Mouse (Mus musculus): ENCODE data around the gene 1500015O10Rik. TPM values are rescaled to one million over a fixed set of nuclear protein-coding genes. Genes with fewer than 3 reads are reported as not detected.

The 1500015O10Rik gene
- polyA plus RNA-seq, 1 experiment from 2014 or later = 0.77 TPM

DNA sequence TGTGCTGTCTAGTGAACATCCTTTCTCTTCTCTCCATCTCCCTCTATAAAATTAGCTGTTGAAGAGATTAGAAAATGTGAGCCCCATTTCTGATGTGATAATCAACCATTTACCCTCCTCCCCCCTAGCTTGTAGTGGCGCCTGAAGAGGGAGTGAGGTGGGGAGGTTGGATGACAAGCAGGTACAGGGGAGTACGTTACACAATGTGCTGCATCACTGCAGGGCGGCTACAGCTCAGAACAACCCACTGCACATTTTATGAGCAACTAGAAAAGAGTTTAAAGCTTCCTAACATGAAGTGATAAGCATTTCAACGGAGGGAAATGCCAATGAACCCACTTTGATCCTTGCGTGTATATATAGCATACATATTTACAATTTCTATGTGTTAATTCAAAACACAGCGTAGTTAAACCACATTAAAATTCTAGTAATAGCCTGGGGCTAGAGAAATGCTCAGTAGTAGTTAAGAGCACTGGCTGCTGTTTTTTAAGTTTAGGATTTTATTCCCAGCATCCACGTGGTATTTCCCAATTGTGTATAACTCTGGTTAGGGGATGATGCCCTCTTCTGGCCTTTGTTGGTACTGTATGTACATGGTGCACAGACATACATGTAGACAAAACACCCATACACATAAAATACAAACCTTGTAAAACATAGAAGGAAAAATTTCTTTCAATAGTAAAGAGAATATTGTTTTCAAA is 7.6 kb downstream of the 1500015O10Rik start:
- H3K4me3 ChIP-seq (replicated peaks) = no peak overlapping the region
- WGBS (ENCODE audit: insufficient replicate concordance) = 65% methylated on average over 7 of the region's 7 CpGs
- H3K9ac ChIP-seq = no peak overlapping the region
- H3K4me1 ChIP-seq (replicated peaks) = no peaks in the 10 kb centered on the region
- no peak overlapping the region for H3K27ac ChIP-seq
- no peaks in the 10 kb centered on the region for H3K36me3 ChIP-seq
- no peaks in the 10 kb centered on the region for H3K9me3 ChIP-seq (replicated peaks)
- H3K27me3 ChIP-seq = no peaks in the 10 kb centered on the region
- H3K4me2 ChIP-seq = no peak overlapping the region
- DNase-seq (no peak), ATAC-seq (ENCODE audit: low read depth) (no peak)

DNA sequence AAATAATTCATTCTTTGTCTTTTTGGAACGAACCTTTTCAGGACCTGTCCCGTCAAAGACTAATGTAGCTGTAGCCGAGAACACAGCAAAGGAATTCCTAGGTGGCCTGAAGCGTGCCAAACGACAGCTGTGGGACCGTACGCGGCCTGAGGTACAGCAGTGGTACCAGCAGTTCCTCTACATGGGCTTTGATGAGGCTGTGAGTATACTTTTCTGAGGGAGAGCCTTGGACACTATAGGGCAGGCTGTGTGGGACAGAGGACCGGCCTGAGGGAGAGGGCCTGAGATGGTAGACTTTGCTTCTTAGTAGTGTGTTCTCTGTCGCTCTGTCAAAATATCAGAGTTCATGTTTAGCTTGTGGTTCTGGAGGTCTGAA is 8.1 kb downstream of the 1500015O10Rik start:
- no peaks in the 10 kb centered on the region for H3K9me3 ChIP-seq (replicated peaks)
- no peaks in the 10 kb centered on the region for H3K36me3 ChIP-seq
- no peak overlapping the region for H3K9ac ChIP-seq
- no peaks in the 10 kb centered on the region for H3K27me3 ChIP-seq
- no peak overlapping the region for H3K4me2 ChIP-seq
- no peak overlapping the region for H3K27ac ChIP-seq
- ATAC-seq (ENCODE audit: low read depth) = no peak
- 79% methylated on average over 10 of the region's 10 CpGs for WGBS (ENCODE audit: insufficient replicate concordance)
- H3K4me3 ChIP-seq (replicated peaks) = no peak overlapping the region
- DNase-seq = no peak
- no peaks in the 10 kb centered on the region for H3K4me1 ChIP-seq (replicated peaks)

DNA sequence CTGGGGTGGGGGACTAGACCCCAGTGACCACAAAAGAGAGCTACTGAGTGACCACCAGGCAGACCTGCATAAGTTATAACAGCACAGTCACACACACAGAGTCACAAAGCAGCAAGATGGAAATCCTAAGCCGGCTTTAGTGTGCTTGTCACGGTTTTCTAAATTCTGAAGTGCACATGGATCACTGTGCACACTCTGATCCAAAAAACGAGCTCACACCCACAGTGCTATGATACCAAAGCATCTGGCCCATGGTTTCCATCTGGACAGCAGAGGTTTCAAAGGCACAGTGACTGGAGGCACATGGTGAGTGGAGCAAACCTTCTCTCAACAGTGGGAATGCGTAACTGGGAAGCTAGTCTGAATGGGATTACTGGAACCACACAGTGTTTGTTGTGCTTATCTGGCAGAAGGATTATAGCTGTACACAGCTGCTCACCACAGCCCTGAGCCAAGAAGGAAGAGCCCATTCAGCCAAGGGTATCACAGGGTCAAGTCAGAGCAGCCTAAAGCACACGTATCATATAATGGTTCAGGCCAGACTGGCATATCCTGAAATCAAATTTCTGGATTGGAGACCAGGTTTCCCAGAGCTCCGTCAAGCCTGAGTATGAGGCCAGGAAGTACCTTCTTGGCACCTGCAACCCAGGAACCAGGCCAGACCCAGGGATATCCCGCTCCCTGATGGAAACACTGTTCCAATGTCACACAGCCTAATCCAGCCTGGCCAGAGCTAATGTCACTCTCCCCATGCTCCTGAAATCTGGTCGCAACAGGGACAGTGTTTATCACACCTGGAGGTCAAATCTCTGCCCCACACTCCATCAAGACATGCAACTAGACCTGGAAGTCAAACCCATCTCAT is 24.3 kb downstream of the 1500015O10Rik start:
- 83% methylated on average over 8 of the region's 8 CpGs for WGBS (ENCODE audit: insufficient replicate concordance)

DNA sequence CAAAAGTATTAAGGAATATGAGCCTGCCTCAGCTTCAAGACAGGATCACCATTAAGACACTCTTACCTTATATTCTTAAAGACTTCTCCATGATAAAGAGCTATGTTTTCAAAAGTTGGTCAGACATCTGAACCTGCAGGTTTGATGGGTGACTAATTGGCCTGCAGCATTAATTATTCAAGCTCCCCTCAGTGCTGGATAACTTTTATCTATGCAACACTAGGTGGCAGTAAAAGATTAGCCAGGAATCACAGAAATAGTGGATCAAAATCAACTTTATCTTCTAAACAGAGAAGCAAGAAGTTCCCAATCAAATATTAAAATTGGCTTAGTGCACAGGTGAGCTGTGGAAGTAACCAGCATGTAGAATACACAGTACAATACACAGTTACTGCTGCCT is 29.7 kb downstream of the 1500015O10Rik start:
- H3K9ac ChIP-seq = no peak overlapping the region
- no peaks in the 10 kb centered on the region for H3K9me3 ChIP-seq (replicated peaks)
- H3K27me3 ChIP-seq = no peaks in the 10 kb centered on the region
- H3K4me2 ChIP-seq = no peak overlapping the region
- no peaks in the 10 kb centered on the region for H3K4me1 ChIP-seq (replicated peaks)
- ATAC-seq (ENCODE audit: low read depth) (no peak), DNase-seq (no peak)
- peaks cover 36% of the 10 kb centered on the region for H3K36me3 ChIP-seq
- no peak overlapping the region for H3K4me3 ChIP-seq (replicated peaks)
- H3K27ac ChIP-seq = no peak overlapping the region

More for the DNA sequence above, 24.3 kb downstream of the 1500015O10Rik start:
- ATAC-seq (ENCODE audit: low read depth) (no peak), DNase-seq (no peak)
- Histone ChIP-seq H3K9ac (no peak overlapping the region), H3K4me2 (no peak overlapping the region), H3K9me3 (replicated peaks) (no peaks in the 10 kb centered on the region), H3K27me3 (no peaks in the 10 kb centered on the region), H3K4me1 (replicated peaks) (no peaks in the 10 kb centered on the region), H3K4me3 (replicated peaks) (no peak overlapping the region), H3K36me3 (peaks cover 49% of the 10 kb centered on the region), H3K27ac (no peak overlapping the region)

DNA sequence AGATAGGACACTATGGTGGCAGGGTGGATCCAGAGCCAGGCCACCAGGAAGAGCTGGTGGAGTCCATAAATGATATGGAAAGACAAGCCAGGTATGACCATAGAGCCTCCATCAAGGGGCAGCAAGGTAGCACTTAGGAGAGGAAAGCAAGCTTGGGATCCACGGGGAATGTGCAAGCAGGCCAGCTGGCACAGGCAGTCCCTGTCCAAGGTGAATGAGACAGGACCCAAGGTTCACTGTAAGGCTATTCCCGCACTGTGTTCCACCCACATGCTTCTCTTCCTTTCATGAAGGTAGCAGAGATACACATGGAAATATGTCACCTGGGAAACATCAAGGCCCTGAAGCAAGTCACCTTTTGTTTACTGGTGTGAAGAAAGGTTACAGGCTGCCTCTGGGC is 34.1 kb downstream of the 1500015O10Rik start:
- Histone ChIP-seq H3K9ac (no peak overlapping the region), H3K4me3 (replicated peaks) (no peak overlapping the region), H3K4me2 (no peak overlapping the region), H3K27me3 (no peaks in the 10 kb centered on the region), H3K4me1 (replicated peaks) (no peaks in the 10 kb centered on the region), H3K9me3 (replicated peaks) (no peaks in the 10 kb centered on the region), H3K36me3 (peaks cover 46% of the 10 kb centered on the region), H3K27ac (no peak overlapping the region)
- ATAC-seq (ENCODE audit: low read depth) (no peak), DNase-seq (no peak)
- WGBS (ENCODE audit: insufficient replicate concordance) = 80% methylated on average over 2 of the region's 2 CpGs

DNA sequence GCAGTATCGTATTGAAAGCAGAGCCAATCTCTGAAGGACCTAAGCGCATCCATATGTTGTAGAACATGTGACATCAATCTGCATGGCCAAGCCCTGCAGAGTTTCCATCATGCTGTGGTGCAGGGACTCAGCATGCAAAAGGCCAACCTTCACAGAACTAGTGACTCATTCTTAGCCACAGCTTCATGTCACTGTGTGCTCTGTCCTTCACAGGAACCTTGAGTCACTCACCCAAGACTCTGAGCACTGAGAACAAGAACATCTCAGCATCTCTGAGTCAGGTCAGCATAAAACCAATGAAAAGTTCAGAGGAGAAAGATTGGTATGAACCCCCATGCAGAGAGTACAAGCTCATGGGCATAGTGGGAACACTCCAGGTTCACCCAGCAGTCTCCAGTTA is 35.9 kb downstream of the 1500015O10Rik start:
- H3K4me1 ChIP-seq (replicated peaks) = no peaks in the 10 kb centered on the region
- DNase-seq (no peak), ATAC-seq (ENCODE audit: low read depth) (no peak)
- no peak overlapping the region for H3K27ac ChIP-seq
- H3K27me3 ChIP-seq = no peaks in the 10 kb centered on the region
- H3K4me3 ChIP-seq (replicated peaks) = no peak overlapping the region
- peaks cover 47% of the 10 kb centered on the region for H3K36me3 ChIP-seq
- no peaks in the 10 kb centered on the region for H3K9me3 ChIP-seq (replicated peaks)
- WGBS (ENCODE audit: insufficient replicate concordance) = 94% methylated on average over 2 of the region's 2 CpGs
- no peak overlapping the region for H3K9ac ChIP-seq
- no peak overlapping the region for H3K4me2 ChIP-seq

DNA sequence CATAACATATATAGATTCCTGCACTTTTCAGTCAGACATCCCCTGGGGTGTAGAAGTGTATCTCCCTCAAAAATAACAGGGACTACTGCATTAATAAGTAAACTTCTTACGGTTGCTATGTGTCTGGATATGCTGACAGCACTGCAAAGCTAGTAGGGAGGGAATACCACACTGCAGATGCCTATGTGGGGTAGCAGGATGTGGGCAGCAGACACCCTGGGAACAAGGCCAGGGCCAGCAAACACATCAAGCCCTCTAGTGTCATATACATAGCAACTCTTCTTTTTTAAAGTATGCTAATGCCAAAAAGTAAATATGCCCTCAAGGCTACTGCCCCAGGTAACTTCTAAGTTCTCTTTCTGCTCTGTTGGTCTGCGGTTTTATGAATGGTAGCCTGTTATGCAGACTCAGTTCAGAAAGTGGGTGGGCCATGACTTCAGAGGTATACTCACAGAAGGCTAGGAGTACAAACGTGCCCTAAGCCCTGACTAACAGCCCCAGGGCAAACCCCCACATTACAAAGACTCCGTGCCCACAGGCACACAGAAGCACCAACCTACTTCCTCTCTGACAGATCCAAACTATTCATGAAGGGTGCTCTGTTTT is 38.1 kb downstream of the 1500015O10Rik start:
- Histone ChIP-seq H3K4me3 (replicated peaks) (no peak overlapping the region), H3K9ac (no peak overlapping the region), H3K27ac (no peak overlapping the region), H3K4me1 (replicated peaks) (no peaks in the 10 kb centered on the region), H3K4me2 (no peak overlapping the region), H3K9me3 (replicated peaks) (no peaks in the 10 kb centered on the region), H3K27me3 (no peaks in the 10 kb centered on the region), H3K36me3 (peaks cover 65% of the 10 kb centered on the region)
- 73% methylated on average over 4 of the region's 4 CpGs for WGBS (ENCODE audit: insufficient replicate concordance)
- ATAC-seq (ENCODE audit: low read depth) (no peak), DNase-seq (no peak)

DNA sequence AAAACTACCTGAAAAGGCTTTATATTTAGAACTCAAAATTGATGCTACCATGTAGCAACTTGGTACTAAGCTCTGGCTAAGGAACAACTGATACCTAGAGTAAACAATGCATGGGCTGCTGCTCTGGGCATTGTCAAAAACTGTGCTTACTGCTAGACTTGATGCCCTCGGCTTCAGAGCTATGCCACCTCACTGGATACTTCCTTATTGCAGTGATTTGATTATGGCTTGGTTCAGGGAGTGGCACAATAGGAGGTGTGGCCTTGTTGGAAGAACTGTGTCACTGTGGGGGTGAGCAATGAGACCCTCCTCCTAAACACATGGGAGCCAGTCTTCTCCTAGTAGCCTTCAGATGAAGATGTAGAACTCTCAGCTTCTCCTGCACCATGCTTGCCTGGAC is 38.9 kb downstream of the 1500015O10Rik start:
- Histone ChIP-seq H3K9ac (no peak overlapping the region), H3K4me3 (replicated peaks) (no peak overlapping the region), H3K9me3 (replicated peaks) (no peaks in the 10 kb centered on the region), H3K4me1 (replicated peaks) (no peaks in the 10 kb centered on the region), H3K4me2 (no peak overlapping the region), H3K27me3 (no peaks in the 10 kb centered on the region), H3K27ac (no peak overlapping the region), H3K36me3 (peaks cover 69% of the 10 kb centered on the region)
- WGBS (ENCODE audit: insufficient replicate concordance) = 46% methylated on average over 1 of the region's 1 CpGs
- DNase-seq = no peak
- ATAC-seq (ENCODE audit: low read depth) = no peak

DNA sequence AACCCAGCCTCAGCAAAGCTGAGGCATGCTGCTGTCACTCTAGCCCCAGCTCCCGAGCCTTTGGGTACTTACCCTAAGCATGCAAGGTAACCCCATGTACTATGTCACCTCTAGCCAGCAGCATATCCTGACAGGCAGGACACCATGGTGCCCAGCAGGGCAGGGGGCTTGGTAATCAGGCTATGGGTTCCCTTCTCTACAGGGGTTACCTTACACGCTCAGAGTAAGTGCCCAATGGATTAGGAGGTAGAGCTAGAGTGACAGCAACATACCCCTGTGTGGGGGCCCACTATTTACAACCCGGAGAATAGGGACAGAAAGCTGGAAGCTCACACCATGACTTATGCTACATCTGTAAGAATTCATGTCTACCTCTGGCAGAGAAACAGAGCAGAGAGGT is 39.6 kb downstream of the 1500015O10Rik start:
- no peaks in the 10 kb centered on the region for H3K27me3 ChIP-seq
- 78% methylated on average over 3 of the region's 3 CpGs for WGBS (ENCODE audit: insufficient replicate concordance)
- no peak overlapping the region for H3K4me2 ChIP-seq
- no peaks in the 10 kb centered on the region for H3K4me1 ChIP-seq (replicated peaks)
- H3K36me3 ChIP-seq = peaks cover 68% of the 10 kb centered on the region
- no peak overlapping the region for H3K27ac ChIP-seq
- DNase-seq = no peak
- no peak overlapping the region for H3K4me3 ChIP-seq (replicated peaks)
- no peak overlapping the region for H3K9ac ChIP-seq
- no peak for ATAC-seq (ENCODE audit: low read depth)
- no peaks in the 10 kb centered on the region for H3K9me3 ChIP-seq (replicated peaks)

DNA sequence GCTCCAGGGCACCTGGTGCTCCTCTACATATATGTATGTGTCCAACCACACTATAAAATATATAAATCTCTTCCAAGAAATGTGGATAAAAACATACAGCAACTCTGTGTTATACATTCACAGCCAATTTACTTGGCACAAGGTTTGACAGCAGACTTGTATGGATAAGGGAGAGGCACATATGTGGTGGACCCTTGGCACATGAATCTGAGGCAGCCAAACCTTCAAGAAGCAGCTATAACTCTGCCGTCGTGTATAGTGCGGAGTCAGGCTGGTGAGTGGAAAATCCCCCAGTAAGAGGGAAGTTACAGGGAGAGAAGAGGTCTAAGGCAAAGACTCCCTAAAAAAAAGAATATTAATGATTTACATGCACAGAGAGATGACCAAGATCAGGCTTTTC is 42.3 kb downstream of the 1500015O10Rik start:
- peaks cover 67% of the 10 kb centered on the region for H3K36me3 ChIP-seq
- no peak overlapping the region for H3K4me3 ChIP-seq (replicated peaks)
- DNase-seq (no peak), ATAC-seq (ENCODE audit: low read depth) (no peak)
- H3K9me3 ChIP-seq (replicated peaks) = no peaks in the 10 kb centered on the region
- WGBS (ENCODE audit: insufficient replicate concordance) = 93% methylated on average over 3 of the region's 3 CpGs
- no peaks in the 10 kb centered on the region for H3K27me3 ChIP-seq
- H3K27ac ChIP-seq = no peak overlapping the region
- no peak overlapping the region for H3K4me2 ChIP-seq
- H3K9ac ChIP-seq = no peak overlapping the region
- no peaks in the 10 kb centered on the region for H3K4me1 ChIP-seq (replicated peaks)

DNA sequence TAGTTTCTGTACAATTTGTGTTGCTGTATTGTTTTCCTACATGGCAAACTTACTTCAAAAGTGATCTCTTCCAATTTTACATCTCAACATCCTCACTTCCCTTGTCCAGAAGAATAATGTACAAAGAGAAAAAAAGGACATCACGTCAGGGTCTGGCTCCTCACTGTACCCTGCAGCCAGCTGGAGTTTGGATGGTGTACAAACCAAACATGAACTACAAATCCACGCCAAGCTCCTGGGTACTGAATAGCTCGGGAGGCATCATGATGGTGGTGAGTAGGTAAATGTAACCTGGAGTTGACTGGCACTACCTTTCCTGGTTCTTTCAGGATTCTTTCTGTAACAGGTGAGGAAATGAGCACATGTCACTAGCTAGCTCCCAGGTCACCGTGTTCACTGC is 43.7 kb downstream of the 1500015O10Rik start:
- 75% methylated on average over 4 of the region's 4 CpGs for WGBS (ENCODE audit: insufficient replicate concordance)
- no peaks in the 10 kb centered on the region for H3K27me3 ChIP-seq
- H3K4me3 ChIP-seq (replicated peaks) = no peak overlapping the region
- ATAC-seq (ENCODE audit: low read depth) = no peak
- no peaks in the 10 kb centered on the region for H3K4me1 ChIP-seq (replicated peaks)
- peaks cover 66% of the 10 kb centered on the region for H3K36me3 ChIP-seq
- no peak for DNase-seq
- no peak overlapping the region for H3K4me2 ChIP-seq
- no peak overlapping the region for H3K9ac ChIP-seq
- H3K9me3 ChIP-seq (replicated peaks) = no peaks in the 10 kb centered on the region
- H3K27ac ChIP-seq = no peak overlapping the region

Measured in liver, embryonic 13.5 days (tissue).